Mouse (Mus musculus): Measurements from ENCODE around the gene Asah2. TPM values are rescaled to one million over a fixed set of nuclear protein-coding genes. Genes with fewer than 3 reads are reported as not detected.
"Not testable (repeated sequence)": the region's sequence is repeated elsewhere in the genome, so short reads cannot be mapped to it uniquely, and the experiment has no call there.

Gene Asah2
- polyA plus RNA-seq, 1 experiment = 16.9 TPM

- H3K4me3 ChIP-seq (ENCODE audit: insufficient read depth, low read length) = no peak overlapping the region
- peaks cover 4% of the 10 kb centered on the region; the same call in 1 of the 2 replicates for H3K4me1 ChIP-seq (ENCODE audit: control insufficient read depth, insufficient read depth, low read length)
- no peak for TF ChIP-seq POLR2A (IDR thresholded peaks at IDR 0.05; ENCODE audit: low read depth, low read length)
- TF ChIP-seq CTCF (IDR thresholded peaks at IDR 0.05; ENCODE audit: borderline replicate concordance, insufficient read depth, low read length) = no peak
- no peak overlapping the region for H3K27ac ChIP-seq (ENCODE audit: insufficient read depth, low read length)
Observed at GRCm38 (mm10) chr19:32104217-32104616, 3.8 kb downstream of the Asah2 start.

- no peak overlapping the region for H3K27ac ChIP-seq (ENCODE audit: insufficient read depth, low read length)
- no peak overlapping the region for H3K4me3 ChIP-seq (ENCODE audit: insufficient read depth, low read length)
- TF ChIP-seq CTCF (IDR thresholded peaks at IDR 0.05; ENCODE audit: borderline replicate concordance, insufficient read depth, low read length) = no peak
- no peak for TF ChIP-seq POLR2A (IDR thresholded peaks at IDR 0.05; ENCODE audit: low read depth, low read length)
- H3K4me1 ChIP-seq (ENCODE audit: control insufficient read depth, insufficient read depth, low read length) = peaks cover 4% of the 10 kb centered on the region; the same call in 1 of the 2 replicates
Observed at GRCm38 (mm10) chr19:32102976-32103300, 5.1 kb downstream of the Asah2 start.

GRCm38 (mm10) chr19:32102294-32102975 lies 5.6 kb downstream of the Asah2 start:
- no peak overlapping the region for H3K4me3 ChIP-seq (ENCODE audit: insufficient read depth, low read length)
- H3K4me1 ChIP-seq (ENCODE audit: control insufficient read depth, insufficient read depth, low read length) = peaks cover 4% of the 10 kb centered on the region; the same call in 1 of the 2 replicates
- TF ChIP-seq CTCF (IDR thresholded peaks at IDR 0.05; ENCODE audit: borderline replicate concordance, insufficient read depth, low read length) (no peak), POLR2A (IDR thresholded peaks at IDR 0.05; ENCODE audit: low read depth, low read length) (no peak)
- H3K27ac ChIP-seq (ENCODE audit: insufficient read depth, low read length) = no peak overlapping the region

GRCm38 (mm10) chr19:32098582-32098981 lies 9.4 kb downstream of the Asah2 start:
- TF ChIP-seq POLR2A (IDR thresholded peaks at IDR 0.05; ENCODE audit: low read depth, low read length) (no peak), CTCF (IDR thresholded peaks at IDR 0.05; ENCODE audit: borderline replicate concordance, insufficient read depth, low read length) (no peak)
- Histone ChIP-seq H3K4me1 (ENCODE audit: control insufficient read depth, insufficient read depth, low read length) (no peaks in the 10 kb centered on the region), H3K27ac (ENCODE audit: insufficient read depth, low read length) (no peak overlapping the region), H3K4me3 (ENCODE audit: insufficient read depth, low read length) (no peak overlapping the region)

GRCm38 (mm10) chr19:32092358-32092757 lies 15.7 kb downstream of the Asah2 start:
- Histone ChIP-seq H3K4me3 (ENCODE audit: insufficient read depth, low read length) (no peak overlapping the region), H3K27ac (ENCODE audit: insufficient read depth, low read length) (no peak overlapping the region), H3K4me1 (ENCODE audit: control insufficient read depth, insufficient read depth, low read length) (no peaks in the 10 kb centered on the region)
- no peak for TF ChIP-seq CTCF (IDR thresholded peaks at IDR 0.05; ENCODE audit: borderline replicate concordance, insufficient read depth, low read length)
- TF ChIP-seq POLR2A (IDR thresholded peaks at IDR 0.05; ENCODE audit: low read depth, low read length) = no peak

GRCm38 (mm10) chr19:32090804-32091203 lies 17.2 kb downstream of the Asah2 start:
- no peaks in the 10 kb centered on the region for H3K4me1 ChIP-seq (ENCODE audit: control insufficient read depth, insufficient read depth, low read length)
- no peak overlapping the region for H3K4me3 ChIP-seq (ENCODE audit: insufficient read depth, low read length)
- no peak overlapping the region for H3K27ac ChIP-seq (ENCODE audit: insufficient read depth, low read length)
- no peak for TF ChIP-seq CTCF (IDR thresholded peaks at IDR 0.05; ENCODE audit: borderline replicate concordance, insufficient read depth, low read length)
- no peak for TF ChIP-seq POLR2A (IDR thresholded peaks at IDR 0.05; ENCODE audit: low read depth, low read length)

- no peak overlapping the region for H3K27ac ChIP-seq (ENCODE audit: insufficient read depth, low read length)
- H3K4me3 ChIP-seq (ENCODE audit: insufficient read depth, low read length) = no peak overlapping the region
- no peak for TF ChIP-seq POLR2A (IDR thresholded peaks at IDR 0.05; ENCODE audit: low read depth, low read length)
- no peak for TF ChIP-seq CTCF (IDR thresholded peaks at IDR 0.05; ENCODE audit: borderline replicate concordance, insufficient read depth, low read length)
- no peaks in the 10 kb centered on the region for H3K4me1 ChIP-seq (ENCODE audit: control insufficient read depth, insufficient read depth, low read length)
Observed at GRCm38 (mm10) chr19:32088570-32088969, 19.4 kb downstream of the Asah2 start.

GRCm38 (mm10) chr19:32087736-32088470 lies 20.1 kb downstream of the Asah2 start:
- H3K4me1 ChIP-seq (ENCODE audit: control insufficient read depth, insufficient read depth, low read length) = no peaks in the 10 kb centered on the region
- no peak overlapping the region for H3K4me3 ChIP-seq (ENCODE audit: insufficient read depth, low read length)
- TF ChIP-seq POLR2A (IDR thresholded peaks at IDR 0.05; ENCODE audit: low read depth, low read length) (no peak), CTCF (IDR thresholded peaks at IDR 0.05; ENCODE audit: borderline replicate concordance, insufficient read depth, low read length) (no peak)
- H3K27ac ChIP-seq (ENCODE audit: insufficient read depth, low read length) = no peak overlapping the region

GRCm38 (mm10) chr19:32084813-32085212 lies 23.2 kb downstream of the Asah2 start:
- not testable (repeated sequence) for H3K4me1 ChIP-seq (ENCODE audit: control insufficient read depth, insufficient read depth, low read length)

GRCm38 (mm10) chr19:32070340-32070739 lies 37.7 kb downstream of the Asah2 start:
- peaks cover 8% of the 10 kb centered on the region; the same call in 1 of the 2 replicates for H3K4me1 ChIP-seq (ENCODE audit: control insufficient read depth, insufficient read depth, low read length)
- no peak overlapping the region for H3K27ac ChIP-seq (ENCODE audit: insufficient read depth, low read length)
- no peak overlapping the region for H3K4me3 ChIP-seq (ENCODE audit: insufficient read depth, low read length)
- TF ChIP-seq POLR2A (IDR thresholded peaks at IDR 0.05; ENCODE audit: low read depth, low read length) (no peak), CTCF (IDR thresholded peaks at IDR 0.05; ENCODE audit: borderline replicate concordance, insufficient read depth, low read length) (no peak)

More at GRCm38 (mm10) chr19:32084813-32085212, 23.2 kb downstream of the Asah2 start:
- H3K4me3 ChIP-seq (ENCODE audit: insufficient read depth, low read length); H3K27ac ChIP-seq (ENCODE audit: insufficient read depth, low read length): not testable (repeated sequence)

All from embryonic fibroblast, embryonic 13.5 days (primary cell).